Mouse (Mus musculus) testis, adult 2 months (tissue): ENCODE measurements at regions not wholly inside any gene's neighbourhood (a gene's known extent, or its start where the extent isn't known, plus 50 kb on each side); places are given as distances from the start of the nearest gene placed in this dataset.
"Not testable (repeated sequence)": the region's sequence is repeated elsewhere in the genome, so short reads cannot be mapped to it uniquely, and the experiment has no call there.

Source experiments
- H3K27ac ChIP-seq: fragments of 200-500 bp; 2 replicates; pipeline ENCODE4 v1.5.1; 2012; ENCODE audit warnings: low read depth, low read length; ENCODE audit not compliant: control insufficient read depth, insufficient read depth
- H3K27me3 ChIP-seq: fragments of 200-500 bp; 2 replicates; pipeline ENCODE4 v1.6.1; 2012; ENCODE audit warnings: mild to moderate bottlenecking, low read length, moderate library complexity; ENCODE audit not compliant: control insufficient read depth, insufficient read depth
- H3K36me3 ChIP-seq: fragments of 200-500 bp; 2 replicates; pipeline ENCODE4 v1.6.1; 2012; ENCODE audit warnings: mild to moderate bottlenecking, low read length; ENCODE audit not compliant: control insufficient read depth, insufficient read depth
- H3K4me1 ChIP-seq: fragments of 200-500 bp; 2 replicates; pipeline ENCODE4 v1.6.1; 2012; ENCODE audit warnings: low read length; ENCODE audit not compliant: control insufficient read depth, insufficient read depth
- H3K4me3 ChIP-seq: fragments of 200-500 bp; 2 replicates; pipeline ENCODE4 v1.5.1; 2012; ENCODE audit warnings: low read depth, mild to moderate bottlenecking, low read length, moderate library complexity, mixed read lengths; ENCODE audit not compliant: control insufficient read depth
- CTCF ChIP-seq: fragments of 200-500 bp; IDR thresholded peaks from 2 replicates; pipeline ENCODE4 v1.5.1; 2012; ENCODE audit warnings: low read depth, mild to moderate bottlenecking, inconsistent platforms, low read length, moderate library complexity; ENCODE audit not compliant: control insufficient read depth, insufficient read depth, insufficient replicate concordance
- POLR2A ChIP-seq: fragments of 200-500 bp; IDR thresholded peaks from 2 replicates; pipeline ENCODE4 v1.6.1; 2012; ENCODE audit warnings: low read depth, mild to moderate bottlenecking, inconsistent platforms, low read length, moderate library complexity; ENCODE audit not compliant: control insufficient read depth

DNA sequence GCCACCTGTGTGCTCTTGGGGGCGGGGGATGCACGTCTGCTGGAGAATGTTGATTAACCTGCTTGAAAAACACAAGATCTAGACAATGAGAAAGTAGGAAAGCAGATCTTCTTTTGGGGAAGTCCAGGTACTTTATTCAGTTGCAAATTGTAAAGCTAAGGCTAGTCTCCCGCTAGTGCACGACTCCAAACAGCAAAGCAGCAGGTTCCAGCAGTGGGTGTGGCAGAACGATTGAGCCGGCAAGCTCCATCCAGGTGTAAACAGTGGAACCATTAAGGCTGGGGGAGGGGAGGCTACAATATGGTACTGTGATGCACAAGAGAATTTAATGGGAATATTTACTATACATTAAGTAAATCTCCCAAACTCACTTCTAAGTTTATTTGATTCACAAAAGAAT, 448.6 kb upstream of the Cobl start:
- H3K4me1 ChIP-seq, H3K27ac ChIP-seq, H3K4me3 ChIP-seq, H3K36me3 ChIP-seq, H3K27me3 ChIP-seq: not testable (repeated sequence)

DNA sequence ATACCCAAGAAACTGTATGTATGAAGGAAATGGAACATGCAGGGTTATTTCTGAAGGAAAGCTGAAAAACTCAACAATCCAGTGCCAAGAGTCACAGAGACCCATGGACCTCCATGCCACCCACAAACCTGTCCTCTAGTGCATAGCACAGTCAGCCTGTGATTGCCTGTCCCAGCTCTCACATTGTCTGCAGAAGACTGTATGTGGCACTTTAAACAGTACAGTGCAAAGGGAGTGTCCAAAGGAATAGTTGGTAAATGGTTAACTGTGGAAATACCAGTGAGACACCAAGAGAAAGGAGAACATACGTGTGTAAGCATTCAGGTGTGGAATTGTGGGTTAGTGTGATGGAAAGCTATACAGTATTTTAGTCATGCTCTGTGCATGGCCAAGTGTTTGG, 409.0 kb upstream of the Cobl start:
- H3K27ac ChIP-seq = no peak overlapping the region
- no peak for TF ChIP-seq POLR2A
- TF ChIP-seq CTCF = no peak
- H3K36me3 ChIP-seq = no peaks in the 10 kb centered on the region
- no peaks in the 10 kb centered on the region for H3K4me1 ChIP-seq
- no peak overlapping the region for H3K4me3 ChIP-seq
- H3K27me3 ChIP-seq = no peaks in the 10 kb centered on the region

DNA sequence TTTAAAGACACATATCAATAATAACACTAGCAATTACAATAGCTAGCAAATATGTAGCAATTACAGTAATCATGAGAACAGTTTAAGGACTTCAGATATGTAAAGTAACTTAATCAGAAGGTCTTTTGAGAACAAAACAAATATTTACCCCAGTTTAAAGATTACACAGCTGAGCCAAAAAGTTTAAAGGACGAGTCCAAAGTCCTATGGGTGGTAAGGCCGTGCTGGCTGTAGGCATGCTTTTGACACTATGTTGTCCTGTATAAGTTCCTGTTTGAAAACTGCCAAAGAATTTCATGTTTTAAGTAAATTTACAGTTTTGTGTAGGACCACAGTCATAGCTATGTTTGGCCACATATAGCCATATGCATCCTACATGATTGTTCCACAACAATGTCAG, 408.0 kb upstream of the Cobl start:
- TF ChIP-seq POLR2A (no peak), CTCF (no peak)
- H3K27ac ChIP-seq = no peak overlapping the region
- no peaks in the 10 kb centered on the region for H3K27me3 ChIP-seq
- H3K4me1 ChIP-seq = no peaks in the 10 kb centered on the region
- no peaks in the 10 kb centered on the region for H3K36me3 ChIP-seq
- no peak overlapping the region for H3K4me3 ChIP-seq

DNA sequence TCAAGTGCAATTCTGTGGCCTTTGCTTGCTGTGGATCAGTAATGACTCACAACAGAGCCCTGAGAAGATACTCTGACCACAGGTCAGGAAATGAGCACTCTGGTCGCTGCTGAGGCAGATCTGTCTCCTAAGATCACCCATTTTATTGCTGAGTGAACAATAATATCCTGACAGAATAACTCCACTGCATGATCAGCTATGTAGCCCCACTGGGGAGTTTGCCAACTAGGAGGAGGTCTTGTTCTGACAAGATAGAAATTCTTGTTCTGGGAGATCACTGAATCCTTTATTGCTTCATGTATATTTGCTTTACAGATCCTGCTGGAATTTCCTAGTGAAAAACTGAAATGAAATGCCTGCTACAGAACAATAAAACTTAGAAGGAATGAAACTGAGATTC, 407.6 kb upstream of the Cobl start:
- no peak overlapping the region for H3K27ac ChIP-seq
- no peaks in the 10 kb centered on the region for H3K36me3 ChIP-seq
- TF ChIP-seq POLR2A (no peak), CTCF (no peak)
- no peaks in the 10 kb centered on the region for H3K27me3 ChIP-seq
- no peak overlapping the region for H3K4me3 ChIP-seq
- no peaks in the 10 kb centered on the region for H3K4me1 ChIP-seq

DNA sequence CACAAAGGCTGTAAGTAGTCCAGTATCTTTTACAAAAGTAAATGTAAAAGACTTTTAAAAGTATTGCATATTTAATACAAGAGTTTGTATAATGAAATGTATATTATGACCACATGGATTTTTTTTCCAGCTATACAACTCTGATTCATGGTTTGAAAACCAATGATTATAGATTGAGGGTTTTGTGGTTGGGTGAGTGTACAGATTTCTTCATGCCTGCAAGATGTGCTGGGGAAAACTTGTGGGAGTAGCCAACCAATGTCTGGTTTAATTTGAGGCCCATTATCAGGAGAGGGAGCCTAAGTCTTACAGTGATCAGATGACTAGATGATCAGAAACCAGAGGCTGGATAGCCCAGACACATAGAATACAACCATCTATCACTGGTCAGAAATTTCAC, 402.8 kb upstream of the Cobl start:
- Histone ChIP-seq H3K36me3 (no peaks in the 10 kb centered on the region), H3K4me1 (no peaks in the 10 kb centered on the region), H3K27me3 (no peaks in the 10 kb centered on the region), H3K27ac (no peak overlapping the region), H3K4me3 (no peak overlapping the region)
- no peak for TF ChIP-seq POLR2A

DNA sequence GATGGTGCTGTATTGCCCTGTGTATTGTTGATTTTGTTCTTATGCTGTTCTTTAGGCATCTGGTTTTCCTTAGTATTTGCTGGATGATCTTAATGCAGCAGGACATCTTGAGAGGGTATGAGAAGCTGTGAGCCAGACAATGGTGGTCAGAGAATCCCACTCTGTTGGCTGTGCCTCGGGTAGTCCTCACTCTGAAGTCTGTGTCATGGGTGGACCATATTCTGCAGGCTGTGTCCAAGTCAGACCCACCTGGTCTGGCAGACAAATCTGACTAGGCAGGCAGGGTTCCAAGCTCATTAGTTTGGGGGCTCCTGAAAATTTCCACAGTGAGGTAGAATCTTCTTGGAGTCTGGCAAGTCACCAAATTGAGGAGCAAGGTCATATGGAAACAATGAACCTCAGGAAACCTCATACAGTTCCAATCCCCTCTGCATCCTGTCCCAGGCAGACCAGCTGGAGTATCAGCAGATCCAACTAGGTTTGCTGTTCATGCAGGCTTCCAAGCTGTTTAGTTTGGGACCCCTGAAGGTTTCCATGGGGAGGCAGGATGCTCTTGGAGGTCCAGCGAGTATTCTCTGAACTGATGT, 400.4 kb upstream of the Cobl start:
- H3K27me3 ChIP-seq = no peaks in the 10 kb centered on the region
- H3K4me3 ChIP-seq = no peak overlapping the region
- no peaks in the 10 kb centered on the region for H3K4me1 ChIP-seq
- H3K27ac ChIP-seq = no peak overlapping the region
- TF ChIP-seq CTCF = no peak
- no peaks in the 10 kb centered on the region for H3K36me3 ChIP-seq

DNA sequence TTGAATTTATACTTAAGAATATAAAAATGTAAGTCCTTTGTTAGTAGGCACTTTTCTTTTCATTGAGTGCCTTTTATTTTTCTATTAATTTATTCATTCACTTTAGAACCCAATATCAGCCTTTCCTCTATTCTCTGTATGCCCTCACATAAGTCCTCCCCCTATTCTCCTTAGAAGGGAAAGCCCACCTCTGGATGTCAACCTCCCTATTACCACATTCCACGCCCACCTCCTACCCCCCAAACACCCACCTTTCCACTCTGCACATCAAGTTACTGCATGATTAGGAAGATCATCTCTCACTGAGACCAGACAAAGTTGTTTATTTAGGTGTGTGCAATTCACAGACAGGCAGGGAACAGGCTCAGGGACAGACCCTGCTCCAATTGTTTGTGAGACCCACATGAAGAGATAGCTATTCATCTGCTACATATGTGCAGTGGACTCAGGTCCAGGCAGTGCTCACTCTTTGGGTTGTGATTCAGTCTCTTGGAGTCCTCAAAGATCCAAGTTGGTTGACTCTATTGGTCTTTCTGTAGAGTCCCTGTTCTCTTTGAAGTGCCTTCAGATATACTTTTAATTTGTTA, 394.7 kb upstream of the Cobl start:
- no peaks in the 10 kb centered on the region for H3K4me1 ChIP-seq
- no peak overlapping the region for H3K27ac ChIP-seq
- H3K36me3 ChIP-seq = no peaks in the 10 kb centered on the region
- no peak overlapping the region for H3K4me3 ChIP-seq
- TF ChIP-seq CTCF = no peak
- no peak for TF ChIP-seq POLR2A
- H3K27me3 ChIP-seq = no peaks in the 10 kb centered on the region

DNA sequence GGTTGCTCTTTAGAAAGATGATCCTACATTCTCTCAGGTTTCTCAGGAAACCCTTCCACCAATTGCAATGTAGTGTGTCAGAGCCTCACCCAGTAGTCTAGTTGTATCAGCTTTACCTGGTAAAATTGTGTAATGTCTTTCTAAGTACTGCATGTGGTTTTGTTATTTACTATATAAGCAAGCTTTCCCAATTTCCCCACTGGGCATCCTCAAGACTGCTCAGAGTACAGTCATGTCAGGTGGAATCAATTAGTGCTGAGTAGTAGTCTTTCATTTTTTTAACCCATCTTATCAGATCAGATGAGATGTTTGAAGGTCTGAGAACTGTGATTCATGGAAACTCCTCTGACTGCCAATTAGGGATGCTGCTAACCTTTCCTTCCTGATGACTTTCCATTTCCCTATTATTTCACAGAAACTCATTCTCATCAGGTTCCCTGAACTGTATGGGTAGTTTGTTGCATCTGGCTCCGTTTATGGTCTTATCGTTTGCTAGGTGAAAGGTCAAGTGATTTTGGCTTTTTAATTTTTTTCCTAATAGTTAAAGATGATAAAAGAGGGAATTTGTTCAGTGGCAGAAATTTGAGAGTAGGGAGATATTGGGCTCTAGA, 393.6 kb upstream of the Cobl start:
- TF ChIP-seq CTCF = no peak
- TF ChIP-seq POLR2A = no peak
- Histone ChIP-seq H3K4me1 (no peaks in the 10 kb centered on the region), H3K27ac (no peak overlapping the region), H3K36me3 (no peaks in the 10 kb centered on the region), H3K27me3 (no peaks in the 10 kb centered on the region), H3K4me3 (no peak overlapping the region)
